Mouse (Mus musculus): ENCODE results near the gene Lpp.

GRCm38 (mm10) chr16:24655116-24655515, 261.8 kb downstream of the Lpp start:
- TF ChIP-seq CTCF (IDR thresholded peaks at IDR 0.05; ENCODE audit: low read depth, low read length) (no peak), POLR2A (IDR thresholded peaks at IDR 0.05; ENCODE audit: borderline replicate concordance, low read depth, low read length) (no peak)

Data from bone marrow macrophage, adult 2 months (primary cell).